Mouse (Mus musculus) fibroblast of lung, adult 2 months (primary cell): ENCODE measurements at regions not wholly inside any gene's neighbourhood (a gene's known extent, or its start where the extent isn't known, plus 50 kb on each side); places are given as distances from the start of the nearest gene placed in this dataset.
"Not testable (repeated sequence)": the region's sequence is repeated elsewhere in the genome, so short reads cannot be mapped to it uniquely, and the experiment has no call there.

ENCODE experiments used
- DNase-seq: peaks from one replicate; pipeline ENCODE4 v3.0.0-alpha.2; 2011; ENCODE audit warnings: low read depth

GRCm38 (mm10) chr9:51660908-51661874, 103.9 kb upstream of the Arhgap20 start:
- DNase-seq, result no peak

DNA sequence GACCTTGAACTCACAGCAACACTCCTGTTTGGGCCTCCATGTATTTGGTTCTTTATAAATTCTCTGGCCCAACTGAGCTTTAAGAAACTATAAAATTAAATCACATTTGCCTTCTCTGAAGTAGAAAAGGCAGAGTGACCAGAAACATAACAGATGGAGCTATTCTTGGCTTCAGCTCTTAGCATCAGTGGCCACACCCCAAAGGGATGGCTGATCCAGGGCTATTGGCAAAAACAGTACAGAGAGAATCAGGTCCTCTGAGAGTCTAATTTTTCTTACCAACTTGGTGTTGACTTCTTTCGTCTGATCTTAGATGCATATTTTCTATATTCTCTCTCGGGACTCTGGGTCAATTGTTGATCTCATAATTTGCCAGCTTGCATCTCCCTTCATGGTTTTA, 103.2 kb upstream of the Arhgap20 start:
- DNase-seq, result no peak

DNA sequence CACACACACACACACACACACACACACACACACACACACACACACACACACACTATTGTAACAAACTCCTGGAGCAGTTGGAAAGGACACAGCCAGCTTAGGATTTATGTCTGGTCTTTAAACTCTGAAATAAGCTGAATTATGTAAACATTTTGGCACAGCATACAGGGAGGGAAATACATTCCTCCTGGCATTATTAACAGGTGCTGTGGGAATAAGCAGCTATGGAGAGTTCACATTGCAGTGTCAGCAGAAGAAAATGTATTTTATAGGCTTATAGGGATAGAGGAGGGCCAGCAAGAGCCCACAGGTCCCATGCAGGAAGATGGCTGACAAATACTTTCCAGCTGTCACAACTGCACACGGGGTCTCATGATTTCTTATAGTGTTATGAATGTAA, 100.8 kb upstream of the Arhgap20 start:
- no peak for DNase-seq

DNA sequence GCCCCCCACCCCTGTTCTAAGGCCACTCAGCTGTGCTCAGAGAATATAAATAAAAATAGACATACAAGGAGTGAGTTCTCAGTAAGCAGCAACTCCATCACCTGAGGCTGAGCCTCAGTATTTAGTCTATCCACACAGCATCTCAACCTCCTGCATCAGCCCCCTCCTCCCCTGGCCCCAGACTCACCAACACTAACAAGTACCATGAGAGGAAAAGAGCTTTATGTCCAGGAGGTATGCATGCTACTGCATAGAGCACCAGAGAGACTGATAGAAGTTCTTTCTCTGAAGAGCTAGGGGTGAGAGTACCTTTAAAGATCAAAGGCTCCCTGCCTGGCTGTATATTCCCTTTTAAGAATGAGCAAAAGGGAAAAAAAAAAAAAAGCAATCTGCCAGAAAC, 100.3 kb upstream of the Arhgap20 start:
- no peak for DNase-seq

DNA sequence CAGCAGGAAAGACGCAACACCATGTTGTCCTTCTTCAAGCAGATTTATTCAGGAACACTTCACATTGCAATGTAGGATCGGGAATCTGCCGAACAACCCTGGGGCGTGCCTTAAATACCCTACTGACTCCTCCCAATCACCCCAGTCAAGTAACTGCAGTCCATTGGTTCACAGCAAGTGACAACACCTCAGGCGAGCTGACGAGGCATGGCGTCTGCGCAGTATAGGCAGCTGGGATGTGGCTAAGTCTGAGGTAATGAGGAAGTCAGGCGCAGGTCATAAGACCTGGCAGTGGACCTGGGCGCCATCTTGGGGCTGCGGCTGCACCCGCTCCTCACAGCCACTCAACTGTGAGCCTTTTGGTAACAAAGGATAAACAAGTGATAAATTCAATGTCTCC, 96.2 kb upstream of the Arhgap20 start:
- DNase-seq, result not testable (repeated sequence)

- no peak for DNase-seq
Observed at GRCm38 (mm10) chr9:51670531-51670930, 94.6 kb upstream of the Arhgap20 start.

DNA sequence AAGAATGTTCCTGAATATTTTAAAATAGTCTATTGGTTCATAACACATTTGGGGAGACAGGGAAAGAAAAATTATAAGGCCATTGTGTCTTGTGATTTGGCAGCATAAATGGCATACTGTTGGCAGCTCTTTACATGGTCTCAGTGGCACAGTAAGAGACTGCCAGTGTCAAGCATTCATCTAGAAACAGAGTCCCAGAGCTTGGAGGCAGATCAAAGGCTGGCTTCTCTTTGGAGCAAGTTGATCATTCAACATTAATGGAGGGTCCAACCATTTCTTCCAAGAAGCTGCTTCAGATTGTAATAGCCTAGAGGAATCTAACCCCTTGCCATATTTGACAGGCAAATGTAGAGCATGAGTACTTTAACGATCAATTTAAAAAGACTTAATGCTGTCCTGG, 78.6 kb upstream of the Arhgap20 start:
- no peak for DNase-seq

- DNase-seq, result no peak
Observed at GRCm38 (mm10) chr9:51714326-51714725, 50.8 kb upstream of the Arhgap20 start.
